Mouse (Mus musculus): Measurements from ENCODE around the gene Dusp28.

The Dusp28 gene

DNA sequence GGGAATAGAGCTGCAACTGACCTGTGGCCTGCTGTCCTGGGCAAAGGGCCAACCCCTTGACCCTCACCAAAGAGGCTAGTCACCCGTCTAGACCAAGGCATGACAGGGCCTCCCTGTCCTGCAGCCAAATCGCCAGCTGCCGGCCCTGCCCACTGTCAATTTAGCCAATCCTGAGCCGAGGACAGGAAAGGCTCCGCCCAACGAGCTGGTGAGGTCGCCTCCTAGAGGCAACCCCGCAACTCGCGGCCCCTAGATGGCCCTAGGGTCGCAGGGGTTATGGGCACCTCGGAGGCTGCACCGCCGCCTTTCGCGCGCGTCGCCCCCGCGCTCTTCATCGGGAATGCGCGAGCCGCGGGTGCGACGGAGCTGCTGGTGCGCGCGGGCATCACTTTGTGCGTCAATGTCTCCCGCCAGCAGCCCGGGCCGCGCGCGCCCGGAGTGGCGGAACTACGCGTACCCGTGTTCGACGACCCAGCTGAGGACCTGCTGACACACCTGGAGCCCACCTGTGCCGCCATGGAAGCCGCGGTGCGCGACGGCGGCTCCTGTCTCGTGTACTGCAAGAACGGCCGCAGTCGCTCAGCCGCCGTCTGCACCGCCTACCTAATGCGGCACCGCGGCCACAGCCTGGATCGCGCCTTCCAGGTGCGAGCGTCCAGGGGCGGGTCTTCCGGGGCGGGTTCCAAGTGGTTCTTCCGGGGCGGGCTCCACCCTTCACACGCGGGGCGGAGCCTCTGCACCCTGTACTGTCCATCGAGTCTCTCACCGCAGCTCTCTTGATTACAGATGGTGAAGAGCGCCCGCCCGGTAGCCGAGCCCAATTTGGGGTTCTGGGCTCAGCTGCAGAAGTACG lies at the start of gene Dusp28:
Gene Dusp28 (plus strand): TSS at position 203 of the 853 bp plus-strand sequence.
- peak; percentile 87 for DNase-seq (ENCODE audit: low spot score)

DNA sequence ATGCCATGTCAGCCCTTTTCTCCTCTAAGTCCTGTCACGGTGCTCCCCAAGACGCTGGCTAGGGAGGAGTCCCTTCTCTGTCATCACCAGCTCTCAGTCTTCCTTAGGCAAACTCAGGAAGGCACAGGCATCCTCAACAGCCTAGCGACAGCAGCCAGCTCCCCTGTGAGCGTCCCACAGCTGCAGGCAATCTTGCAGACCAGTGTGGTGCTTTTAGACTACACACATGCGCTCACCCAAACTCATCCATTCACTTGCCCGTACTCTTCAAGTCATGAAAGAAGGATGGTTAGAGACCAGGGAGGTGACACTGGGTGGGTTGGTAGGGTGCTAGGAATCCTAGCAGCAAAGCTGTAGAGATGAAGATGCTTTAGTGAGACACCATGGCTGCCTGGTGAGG lies 45.3 kb upstream of the Dusp28 start:
- no peak for DNase-seq (ENCODE audit: low spot score)

DNA sequence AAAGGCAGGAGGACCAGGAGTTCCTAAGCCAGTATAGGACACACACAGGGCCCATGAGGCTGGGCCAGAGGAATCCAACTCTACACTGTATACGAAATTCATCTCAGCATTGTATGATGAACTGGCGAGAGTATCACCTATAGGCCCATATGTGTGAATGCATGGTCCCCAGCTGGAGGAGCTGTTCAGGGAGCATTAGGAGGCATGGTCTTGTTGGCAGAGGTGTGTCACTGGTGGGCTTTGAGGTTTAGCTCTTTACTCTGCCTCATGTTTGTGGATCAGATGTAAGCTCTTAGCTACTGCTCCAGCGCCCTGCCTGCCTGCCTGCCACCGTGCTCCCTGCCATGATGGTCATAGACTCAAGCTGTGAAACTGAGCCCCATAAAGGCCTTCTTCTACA lies 43.5 kb upstream of the Dusp28 start:
- DNase-seq (ENCODE audit: low spot score), result no peak

DNA sequence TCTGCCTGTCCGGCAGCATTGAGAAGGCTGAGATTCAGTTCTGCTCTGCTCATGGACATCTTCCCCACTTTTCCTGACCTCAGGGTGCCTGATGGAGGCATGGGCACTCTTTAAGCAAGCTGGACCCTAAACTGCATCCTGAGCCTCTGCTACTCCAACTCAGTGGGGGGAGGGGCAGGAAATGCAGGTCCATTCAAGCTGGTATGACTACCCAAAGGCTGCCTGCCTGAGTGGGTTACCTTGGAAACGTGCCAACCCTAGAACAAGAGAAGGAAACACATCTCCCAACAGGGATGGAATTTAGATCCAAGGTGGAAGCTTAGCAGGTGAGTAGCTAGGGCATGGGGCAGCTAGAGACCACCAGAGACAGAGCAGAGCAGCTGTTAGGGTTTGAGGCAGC lies 40.6 kb upstream of the Dusp28 start:
- no peak for DNase-seq (ENCODE audit: low spot score)

GRCm38 (mm10) chr1:92869985-92870384 lies 36.8 kb upstream of the Dusp28 start:
- no peak for DNase-seq (ENCODE audit: low spot score)

- no peak for DNase-seq (ENCODE audit: low spot score)
Measured at GRCm38 (mm10) chr1:92872666-92873065, 34.1 kb upstream of the Dusp28 start.

DNA sequence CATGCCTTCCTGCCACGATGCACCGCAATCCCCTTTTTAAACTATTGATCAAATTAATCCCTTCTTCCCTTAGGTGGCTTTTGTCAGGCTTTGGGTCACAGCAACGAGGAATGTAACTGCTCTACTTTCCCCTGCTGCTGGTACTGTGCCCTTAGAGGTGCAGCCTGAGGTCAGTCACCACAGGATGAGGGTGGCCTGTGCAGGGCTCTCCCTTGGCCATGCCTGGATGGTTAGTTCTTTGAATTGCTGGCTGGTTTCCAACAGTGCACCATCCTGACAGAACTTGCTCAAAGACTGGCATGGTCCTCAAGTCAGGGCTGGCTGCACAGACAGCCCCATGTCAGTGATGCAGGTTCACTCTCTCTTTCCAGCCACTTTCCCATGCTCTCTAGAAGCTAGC lies 32.8 kb upstream of the Dusp28 start:
- no peak for DNase-seq (ENCODE audit: low spot score)

- no peak for DNase-seq (ENCODE audit: low spot score)
Measured at GRCm38 (mm10) chr1:92875360-92876111, 31.2 kb upstream of the Dusp28 start.

GRCm38 (mm10) chr1:92877431-92877978 lies 29.3 kb upstream of the Dusp28 start:
- DNase-seq (ENCODE audit: low spot score), result no peak

DNA sequence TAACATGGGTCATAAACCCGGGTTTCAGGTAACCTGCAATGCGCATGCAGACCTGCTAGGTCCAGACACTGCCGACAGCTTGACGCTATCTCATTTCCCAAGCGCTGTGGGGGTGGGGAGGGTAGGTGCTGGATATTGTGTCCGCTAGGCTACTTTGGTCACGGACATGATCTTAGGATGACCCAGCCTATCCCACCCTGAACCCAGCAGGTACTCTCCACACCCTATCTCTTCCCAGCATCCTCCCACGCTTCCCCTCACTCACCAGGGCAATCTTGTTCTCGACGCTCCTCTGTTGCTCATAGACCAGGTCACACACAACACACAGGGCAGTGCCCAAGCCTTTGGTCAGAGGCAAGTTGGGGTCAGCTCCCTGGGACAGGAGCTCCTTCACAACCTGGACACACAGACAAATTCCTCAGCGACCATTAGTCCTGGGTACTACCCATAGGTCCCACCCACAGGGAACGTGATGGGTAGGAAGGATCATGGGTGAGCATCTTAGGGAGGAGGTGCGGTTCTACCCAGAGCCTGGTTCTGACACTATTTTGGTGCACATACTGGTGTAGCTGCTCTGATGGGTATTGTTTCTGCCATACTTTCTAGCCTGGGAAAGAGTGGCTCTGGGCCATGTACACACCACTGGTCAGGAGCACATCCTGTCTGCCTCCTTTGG lies 28.6 kb upstream of the Dusp28 start:
- no peak for DNase-seq (ENCODE audit: low spot score)

- DNase-seq (ENCODE audit: low spot score), result no peak
Measured at GRCm38 (mm10) chr1:92879266-92879665, 27.5 kb upstream of the Dusp28 start.

DNA sequence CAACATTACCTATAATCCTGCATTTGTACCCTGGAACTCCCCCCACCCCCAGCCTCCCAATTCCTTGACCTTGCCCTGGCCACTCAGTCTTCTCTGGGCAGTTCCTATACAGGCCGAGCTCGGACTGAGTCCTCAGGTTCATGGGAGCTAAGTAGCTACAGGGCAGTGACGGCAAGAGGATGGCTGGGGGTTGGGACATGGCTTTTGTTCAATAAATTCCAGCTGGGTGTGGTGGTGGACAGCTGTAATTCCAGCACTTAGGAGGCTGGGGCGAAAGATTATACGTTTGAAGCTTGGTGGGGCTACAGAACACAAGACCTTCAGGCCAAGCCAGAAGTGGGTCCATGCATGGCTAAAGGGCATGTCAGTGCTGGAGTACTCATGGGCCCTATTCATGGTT lies 26.7 kb upstream of the Dusp28 start:
- no peak for DNase-seq (ENCODE audit: low spot score)

DNA sequence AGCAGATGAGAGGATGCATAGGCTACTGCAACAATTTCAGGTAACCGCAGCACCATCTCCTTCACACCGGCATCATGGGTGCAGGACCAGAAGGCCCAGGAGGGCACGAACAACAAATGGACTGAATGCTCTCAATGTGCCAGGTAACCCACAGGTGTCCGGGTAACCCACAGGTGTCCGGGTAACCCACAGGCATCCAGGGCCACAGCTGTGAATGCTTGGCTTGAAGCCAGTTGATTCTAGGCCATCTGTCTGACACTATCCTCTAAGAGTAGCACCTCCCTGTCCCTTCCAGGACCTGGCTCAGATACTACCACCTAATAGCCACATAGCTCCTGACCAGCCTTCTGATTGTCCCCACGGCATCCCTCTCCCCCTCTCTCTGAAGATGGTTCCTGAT lies 24.8 kb upstream of the Dusp28 start:
- no peak for DNase-seq (ENCODE audit: low spot score)

DNA sequence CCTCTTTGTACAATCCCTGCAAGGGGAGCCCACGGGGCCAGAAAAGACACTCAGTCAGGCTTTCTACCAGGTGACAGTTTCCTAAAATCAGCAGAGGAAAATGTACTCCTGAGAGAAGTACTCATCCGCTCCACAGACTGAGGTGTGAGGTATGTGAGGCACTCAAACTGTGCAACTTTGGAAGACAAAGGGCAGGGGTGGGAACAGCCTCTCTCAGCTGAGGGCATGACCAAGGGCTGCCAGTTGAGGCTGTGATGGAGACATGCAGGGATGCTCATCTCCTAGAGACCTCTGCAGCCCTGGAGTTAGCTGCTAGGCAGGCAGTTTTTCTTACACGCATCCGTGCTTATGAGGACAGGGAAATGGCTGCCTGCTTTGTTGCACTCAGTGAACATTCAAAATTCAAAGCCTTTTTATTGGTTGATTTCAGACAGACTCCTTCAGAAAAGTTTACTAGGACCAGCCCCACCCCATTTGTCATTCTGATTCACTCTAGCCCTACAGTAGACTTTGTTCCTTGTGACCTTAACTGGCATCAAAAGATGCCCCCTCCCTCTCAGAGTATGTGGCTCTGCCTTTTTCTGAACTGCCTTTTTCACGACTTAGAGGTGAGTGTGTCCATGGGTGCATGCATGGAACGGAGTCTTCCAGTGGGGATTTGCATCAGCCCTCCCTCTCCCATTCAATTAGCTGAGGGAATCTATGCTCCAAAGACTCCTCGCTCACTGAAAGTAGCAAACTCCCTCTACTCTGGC lies 17.7 kb upstream of the Dusp28 start:
- DNase-seq (ENCODE audit: low spot score), result no peak

- no peak for DNase-seq (ENCODE audit: low spot score)
Measured at GRCm38 (mm10) chr1:92892791-92893190, 14.0 kb upstream of the Dusp28 start.

DNA sequence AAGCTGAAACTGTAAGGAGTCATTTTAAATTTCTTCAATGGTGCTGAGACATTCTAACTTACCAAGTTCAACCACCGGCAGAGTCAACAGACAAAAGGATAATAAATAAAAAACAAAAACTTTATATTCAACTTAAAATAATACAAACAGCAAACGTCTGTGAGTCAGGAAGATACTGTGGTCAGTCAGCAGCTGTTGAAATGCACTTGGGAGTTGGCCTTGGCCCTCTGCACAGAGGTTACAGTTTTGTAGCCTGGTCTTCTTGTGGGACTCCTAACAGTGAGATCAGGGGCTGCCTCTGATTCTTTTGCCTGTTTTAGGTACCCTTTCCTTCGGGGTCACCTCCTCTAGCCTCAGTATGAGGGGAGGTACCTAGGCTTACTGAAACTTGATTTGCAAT lies 12.9 kb upstream of the Dusp28 start:
- DNase-seq (ENCODE audit: low spot score), result no peak

DNA sequence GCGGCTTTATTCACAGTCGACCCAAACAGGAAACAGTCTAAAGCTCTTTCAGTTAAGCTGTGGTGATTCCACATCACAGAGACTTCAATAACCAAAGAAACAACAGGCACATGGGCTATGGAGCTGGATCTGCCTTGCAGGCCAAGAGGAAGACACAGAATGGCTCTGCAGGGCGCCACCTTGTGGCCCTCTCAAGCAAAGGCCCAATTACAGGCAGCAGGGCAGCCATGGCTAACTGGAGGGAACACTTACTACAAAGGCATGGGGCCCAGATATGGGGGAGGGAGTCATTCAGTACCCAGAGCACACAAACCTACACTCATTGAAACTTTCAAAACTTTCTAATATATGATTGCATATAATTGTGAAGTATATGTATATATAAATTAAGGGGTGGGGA lies 11.7 kb upstream of the Dusp28 start:
- DNase-seq (ENCODE audit: low spot score), result peak; percentile 64

- peak; percentile 55 for DNase-seq (ENCODE audit: low spot score)
Measured at GRCm38 (mm10) chr1:92902786-92903185, 4.0 kb upstream of the Dusp28 start, which contains the start of gene Ankmy1. Gene Ankmy1, minus strand, starts transcription at chr1:92902906.

DNA sequence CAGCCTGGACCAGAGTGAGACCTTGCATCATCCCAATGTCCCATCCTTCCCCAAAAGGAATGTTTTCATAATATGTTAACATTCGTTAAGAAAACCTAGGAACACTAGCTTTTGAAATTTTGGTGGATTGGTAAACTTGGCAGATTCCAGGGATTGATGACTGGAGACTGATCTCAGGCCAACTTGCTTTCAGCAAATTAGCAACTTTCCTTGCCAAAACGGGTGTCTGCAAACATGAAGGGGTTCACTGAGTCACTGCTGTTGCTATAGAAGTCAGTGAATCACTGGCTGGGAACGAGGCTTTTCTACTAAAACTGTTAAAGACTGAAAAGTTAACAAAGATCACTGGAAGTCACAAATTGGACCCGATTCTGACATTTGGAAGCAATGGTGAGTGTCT lies 3.2 kb upstream of the Dusp28 start:
- no peak for DNase-seq (ENCODE audit: low spot score)

DNA sequence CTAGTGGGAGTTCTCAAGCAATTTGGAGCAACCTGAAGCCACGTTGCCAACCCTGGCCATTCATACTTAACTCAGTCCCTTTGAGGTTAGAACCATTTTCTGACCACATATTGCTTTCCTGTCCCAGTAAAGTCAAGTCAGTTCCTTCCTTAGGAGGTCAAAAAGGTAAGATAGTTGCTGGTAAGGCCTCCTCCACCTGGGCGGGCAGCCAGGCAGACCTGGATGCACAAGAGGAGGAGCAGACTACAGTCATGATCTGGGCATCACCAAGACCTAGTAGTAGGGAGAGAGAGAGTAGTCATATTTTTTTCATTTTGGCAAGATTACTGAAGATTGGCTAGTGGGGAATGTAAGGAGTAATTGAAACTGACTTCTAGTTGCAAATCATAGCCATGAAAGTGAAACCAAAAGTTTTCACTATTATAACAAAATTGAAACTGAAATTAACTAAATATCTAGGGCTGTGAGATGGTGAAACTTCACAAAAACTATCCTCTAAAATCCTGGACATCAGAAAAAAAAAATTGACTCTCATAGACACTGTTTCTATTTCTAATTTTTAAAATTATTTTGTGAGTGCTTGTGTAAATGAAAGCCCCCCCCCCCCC lies 974 bp upstream of the Dusp28 start:
- no peak for DNase-seq (ENCODE audit: low spot score)

DNA sequence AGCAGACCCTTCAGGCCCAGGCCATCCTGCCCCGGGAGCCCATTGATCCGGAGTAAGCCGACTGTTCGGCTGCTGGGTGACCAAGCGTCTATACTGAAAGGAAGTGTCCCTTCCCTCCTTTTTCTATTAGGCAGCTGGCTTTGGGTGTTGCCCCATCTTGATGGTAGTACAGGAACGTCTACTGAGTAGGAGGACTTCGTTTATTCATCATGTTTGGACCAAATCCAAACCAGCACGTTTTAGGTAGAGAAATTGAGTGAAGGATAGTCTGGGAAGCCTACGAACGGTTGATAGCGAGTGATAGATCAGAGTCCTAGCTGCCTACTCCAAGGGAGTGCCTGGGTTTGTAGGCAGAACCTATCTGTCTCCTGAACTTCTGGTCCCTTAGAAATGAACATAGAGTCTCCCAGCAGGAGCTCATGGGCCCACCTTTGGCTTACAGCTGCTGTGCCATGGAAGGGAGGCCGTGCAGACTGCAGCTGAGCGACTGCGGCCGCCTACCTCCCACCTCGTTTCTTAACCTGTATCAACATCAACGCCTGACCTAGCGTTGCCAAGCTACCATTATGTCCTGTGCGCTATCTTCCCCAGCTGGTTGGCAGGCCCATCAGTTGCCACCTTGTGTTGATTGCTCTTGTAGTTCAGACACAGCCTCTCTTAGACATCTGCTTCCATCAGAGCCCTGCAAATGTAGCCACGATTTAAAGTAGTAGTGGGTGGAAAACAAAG lies 1.0 kb downstream of the Dusp28 start:
- DNase-seq (ENCODE audit: low spot score), result no peak

All from urinary bladder, postnatal 14 days (tissue).